Mouse (Mus musculus): ENCODE measurements at regions not wholly inside any gene's neighbourhood (a gene's known extent, or its start where the extent isn't known, plus 50 kb on each side); places are given as distances from the start of the nearest gene placed in this dataset.
"Not testable (repeated sequence)": the region's sequence is repeated elsewhere in the genome, so short reads cannot be mapped to it uniquely, and the experiment has no call there.

DNA sequence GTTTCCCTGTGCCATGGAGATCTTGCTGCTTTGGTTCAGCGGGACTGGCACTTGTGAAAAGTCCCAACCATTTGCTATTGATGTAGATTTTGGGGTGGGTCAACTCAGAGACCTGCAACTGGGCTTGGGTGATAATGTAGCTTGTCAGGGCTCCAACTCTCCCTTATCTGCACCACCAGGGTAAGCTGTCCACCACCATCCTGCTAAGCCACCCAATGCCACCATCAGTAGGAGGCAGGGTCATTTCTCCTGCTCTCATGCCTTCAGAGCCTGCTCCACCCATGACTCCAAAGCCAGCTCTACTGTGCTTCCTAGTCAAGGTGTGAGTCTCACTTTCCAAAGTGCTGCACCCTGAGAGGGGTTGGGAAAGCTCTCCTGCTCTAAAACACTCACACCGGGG is 776.2 kb downstream of the Diaph2 start:
- no peak for DNase-seq (ENCODE audit: low spot score)

DNA sequence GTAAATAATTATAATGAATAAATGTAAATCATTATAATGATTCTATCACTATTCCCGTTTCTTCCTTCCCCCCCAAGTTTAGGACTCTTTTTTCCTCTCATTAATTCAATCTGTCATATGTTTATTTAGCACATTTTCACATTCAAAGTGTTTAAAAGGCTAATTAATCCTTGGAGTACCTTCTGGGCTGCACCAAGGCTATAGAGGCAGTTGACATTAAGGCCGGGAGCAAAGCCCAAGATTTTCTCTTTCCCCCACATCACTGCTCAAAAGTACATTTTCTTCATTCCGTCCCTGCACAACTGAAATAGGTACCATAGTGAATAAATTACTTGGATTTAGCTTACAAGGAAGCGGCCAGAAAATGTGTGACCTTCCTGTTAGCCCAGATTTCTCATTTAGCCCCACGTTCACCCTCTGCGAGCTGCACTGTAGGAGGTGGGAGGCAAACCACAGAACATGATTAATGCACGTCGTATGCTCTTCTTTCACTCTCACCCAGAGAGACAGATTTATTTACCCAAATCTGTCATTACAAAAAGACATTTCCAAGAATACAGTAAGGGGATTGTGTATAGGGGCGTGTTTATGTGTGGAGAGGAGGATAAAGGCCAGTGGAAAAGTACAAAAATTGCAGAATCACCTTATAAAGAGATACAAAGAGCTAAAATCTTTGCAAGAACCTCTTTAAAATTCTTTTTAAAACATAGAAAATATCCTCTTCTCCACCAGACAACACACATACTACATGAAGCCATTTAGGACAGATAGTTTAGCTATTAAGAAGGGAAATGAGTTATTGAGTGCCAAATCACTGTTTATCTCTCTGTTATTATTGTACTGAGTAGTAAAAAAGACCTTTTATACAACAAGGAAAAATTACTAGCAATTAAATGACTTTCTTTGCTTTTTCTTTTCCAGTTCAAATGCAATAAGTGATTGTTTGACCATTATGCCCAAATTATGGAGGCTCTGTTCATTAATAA is 783.9 kb downstream of the Diaph2 start:
- no peak for DNase-seq (ENCODE audit: low spot score)

DNA sequence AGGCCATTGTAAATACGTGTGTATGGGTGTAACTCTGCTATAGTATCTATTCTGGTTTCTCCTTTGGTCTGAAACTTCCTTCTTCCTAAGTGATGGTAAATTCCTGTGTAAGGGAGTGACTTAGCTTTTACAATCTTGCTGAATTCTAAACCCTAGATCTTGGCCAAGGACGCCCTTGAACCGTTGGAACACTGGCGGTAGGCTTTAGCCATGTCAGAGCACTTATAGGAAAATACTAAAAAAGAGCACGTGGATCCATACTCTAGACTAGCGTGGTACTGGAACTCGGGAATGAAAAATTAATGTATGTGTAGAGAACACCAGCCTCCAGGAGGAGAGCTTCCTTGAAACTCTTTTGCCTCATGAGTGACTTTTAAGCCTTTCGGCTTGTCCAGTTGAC is 789.2 kb downstream of the Diaph2 start:
- DNase-seq (ENCODE audit: low spot score) = not testable (repeated sequence)

DNA sequence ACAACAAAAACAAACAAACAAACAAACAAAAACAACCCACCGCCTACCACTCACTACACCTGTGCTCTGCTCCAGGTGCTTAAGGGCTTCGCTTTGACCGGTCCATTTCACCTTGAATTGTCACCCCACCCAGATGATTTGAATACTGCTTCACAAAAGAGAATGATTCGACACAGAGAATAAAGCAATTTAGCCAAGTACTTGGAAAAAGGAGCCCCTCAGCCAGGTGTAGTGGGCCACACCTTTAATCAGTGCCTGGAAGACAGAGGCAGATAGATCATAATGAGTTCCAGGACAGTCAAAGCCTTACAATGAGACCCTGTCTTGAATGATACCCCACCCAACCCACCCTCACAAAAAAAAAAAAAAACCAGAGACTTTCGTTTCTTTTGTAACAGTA is 798.5 kb downstream of the Diaph2 start:
- DNase-seq (ENCODE audit: low spot score) = no peak

DNA sequence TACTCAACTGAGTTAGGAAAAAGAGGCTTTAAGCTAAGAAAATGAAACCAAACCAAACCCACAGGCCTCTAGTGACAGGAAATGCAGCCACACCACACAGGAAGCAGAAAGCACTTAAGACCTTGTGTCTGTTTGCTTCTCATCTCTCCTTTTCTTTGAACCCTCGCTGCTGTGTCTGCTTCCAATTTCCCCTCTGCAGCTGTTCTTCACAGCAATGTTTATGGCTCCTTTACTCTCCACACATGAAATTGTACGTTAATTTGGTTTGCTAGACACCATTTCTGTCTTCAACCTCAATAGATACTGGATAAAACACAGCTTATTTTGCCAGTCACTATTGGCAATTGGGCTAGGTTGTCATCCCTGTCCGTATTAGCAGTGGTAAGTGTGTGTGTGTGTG is 799.7 kb downstream of the Diaph2 start:
- peak; percentile 83 for DNase-seq (ENCODE audit: low spot score)

DNA sequence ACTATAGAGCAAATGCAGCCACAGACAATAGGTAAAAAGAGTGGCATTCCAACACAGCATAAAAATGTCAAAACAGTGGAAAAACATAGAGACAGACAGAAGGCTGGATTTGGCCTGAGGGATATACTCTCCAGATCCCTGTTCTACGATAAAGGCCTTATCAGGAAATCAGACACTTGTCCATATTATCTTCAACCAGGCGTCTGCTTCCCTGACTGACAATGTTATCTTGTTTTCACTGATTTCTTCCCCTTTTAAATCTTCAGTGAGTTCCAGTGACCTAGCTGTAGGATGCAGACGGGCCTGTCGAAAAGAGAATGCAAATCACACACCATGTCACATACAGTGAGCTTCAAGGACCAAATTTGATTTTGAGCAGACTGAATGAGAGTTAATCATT is 800.4 kb downstream of the Diaph2 start:
- peak; percentile 12 for DNase-seq (ENCODE audit: low spot score)

DNA sequence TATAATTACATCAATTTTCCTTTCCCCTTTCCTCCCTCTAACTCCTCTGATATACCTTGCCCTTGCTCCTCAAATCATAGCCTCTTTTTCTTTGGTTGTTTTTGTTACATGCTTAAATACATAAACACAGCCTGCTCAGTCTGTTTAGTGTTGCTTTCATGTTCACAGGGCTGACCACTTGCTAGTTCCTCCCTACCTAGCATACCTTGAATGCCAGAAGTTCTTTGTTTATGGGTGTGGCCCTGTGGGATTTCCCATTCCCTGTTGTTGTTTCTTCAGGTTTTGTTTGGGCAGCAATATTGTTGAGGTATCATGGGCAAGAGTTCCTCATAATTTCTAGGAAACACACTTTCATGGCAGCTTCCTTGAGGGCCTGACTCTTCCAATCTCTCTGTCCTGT is 807.7 kb downstream of the Diaph2 start:
- DNase-seq (ENCODE audit: low spot score) = no peak

DNA sequence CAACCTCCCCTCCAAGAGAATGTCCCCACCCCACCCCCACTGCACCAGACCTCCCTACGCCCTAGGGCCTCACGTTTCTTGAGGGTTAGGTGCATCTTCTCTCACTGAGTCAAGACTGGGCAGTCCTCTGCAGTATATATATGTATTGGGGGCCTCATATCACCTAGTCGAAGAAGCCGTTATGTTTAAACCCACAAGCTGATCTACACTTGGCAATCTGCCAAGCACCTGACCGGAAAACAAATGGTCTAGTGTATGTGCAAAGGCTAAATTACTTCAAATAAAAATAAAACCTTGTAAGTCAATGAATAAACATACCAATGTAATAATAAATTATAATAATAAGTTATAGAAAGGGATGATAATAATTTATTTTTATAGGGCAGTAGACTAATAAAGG is 828.2 kb downstream of the Diaph2 start:
- DNase-seq (ENCODE audit: low spot score) = no peak

DNA sequence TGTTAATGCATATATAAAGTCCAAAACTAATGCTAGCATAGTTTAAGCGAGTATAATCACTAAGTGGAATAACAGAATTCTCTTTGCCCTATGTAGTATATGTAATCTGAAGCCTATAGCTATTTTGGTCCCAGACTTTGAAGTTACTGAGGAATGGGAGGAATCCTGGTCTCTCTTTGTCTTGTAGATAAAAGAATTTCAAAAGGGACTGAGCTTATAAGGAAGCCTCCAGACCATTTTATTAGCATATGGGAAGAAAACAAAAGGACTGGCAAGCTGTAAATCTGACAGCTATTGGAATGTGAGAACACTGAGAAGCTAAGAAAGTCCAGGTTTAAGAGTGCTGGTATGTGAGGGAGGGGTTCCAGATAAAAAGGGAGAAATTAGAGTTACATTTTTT is 847.1 kb downstream of the Diaph2 start:
- DNase-seq (ENCODE audit: low spot score) = no peak

DNA sequence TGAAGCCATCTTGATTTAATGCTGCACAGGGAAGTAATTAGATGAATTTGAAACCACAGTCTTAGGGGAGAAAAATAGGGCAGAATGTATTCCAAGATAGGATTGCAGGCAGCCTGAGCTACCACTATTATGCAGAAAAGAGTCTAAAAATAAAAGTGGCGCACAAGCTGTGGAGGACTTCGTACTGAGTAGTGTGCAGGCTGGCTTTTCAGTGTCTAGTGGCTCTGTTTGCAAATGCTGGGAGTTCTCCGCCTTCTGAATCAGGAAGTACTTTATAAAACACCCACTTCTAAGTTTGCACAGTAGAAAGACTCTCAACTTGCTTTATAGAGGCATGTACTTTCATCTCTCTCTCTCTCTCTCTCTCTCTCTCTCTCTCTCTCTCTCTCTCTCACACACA is 852.4 kb downstream of the Diaph2 start:
- no peak for DNase-seq (ENCODE audit: low spot score)

DNA sequence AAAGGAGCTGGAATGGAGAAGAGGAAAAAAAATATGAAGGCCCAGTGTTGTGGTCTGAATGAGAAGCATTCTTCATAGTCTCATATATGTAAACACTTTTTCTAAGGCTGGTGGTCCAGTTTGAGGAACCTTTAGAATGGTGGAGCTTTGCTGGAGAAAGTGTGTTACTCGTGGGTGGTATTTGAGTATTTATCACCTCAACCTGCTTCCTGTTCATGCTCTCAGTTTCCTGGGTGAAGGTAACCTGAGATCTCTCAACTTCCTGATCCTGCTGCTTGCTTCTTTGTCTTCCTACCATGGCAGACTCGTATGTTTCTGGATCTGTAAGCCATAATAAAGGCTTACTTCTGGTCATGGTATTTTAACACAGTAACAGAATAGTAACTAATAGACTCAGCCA is 889.0 kb downstream of the Diaph2 start:
- no peak for DNase-seq (ENCODE audit: low spot score)

DNA sequence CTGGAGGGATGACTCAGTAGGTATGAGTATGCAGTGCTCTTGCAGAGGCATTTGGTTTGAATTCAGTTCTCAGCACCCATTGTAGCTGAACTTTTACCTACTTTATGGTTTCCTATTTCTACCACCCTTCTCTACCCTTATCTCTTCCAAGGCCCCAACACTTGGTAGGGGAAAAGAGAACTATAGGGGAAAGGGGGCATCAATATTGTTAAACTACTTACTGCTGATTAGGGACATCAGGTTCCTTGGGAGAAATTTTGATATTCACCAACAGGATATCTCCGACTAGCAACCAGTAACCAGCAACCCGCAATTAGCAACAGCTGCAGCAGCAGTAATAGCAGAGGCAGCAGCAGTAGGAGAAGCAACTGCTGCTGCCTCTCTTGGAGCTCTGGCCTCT is 906.3 kb downstream of the Diaph2 start:
- DNase-seq (ENCODE audit: low spot score) = no peak

DNA sequence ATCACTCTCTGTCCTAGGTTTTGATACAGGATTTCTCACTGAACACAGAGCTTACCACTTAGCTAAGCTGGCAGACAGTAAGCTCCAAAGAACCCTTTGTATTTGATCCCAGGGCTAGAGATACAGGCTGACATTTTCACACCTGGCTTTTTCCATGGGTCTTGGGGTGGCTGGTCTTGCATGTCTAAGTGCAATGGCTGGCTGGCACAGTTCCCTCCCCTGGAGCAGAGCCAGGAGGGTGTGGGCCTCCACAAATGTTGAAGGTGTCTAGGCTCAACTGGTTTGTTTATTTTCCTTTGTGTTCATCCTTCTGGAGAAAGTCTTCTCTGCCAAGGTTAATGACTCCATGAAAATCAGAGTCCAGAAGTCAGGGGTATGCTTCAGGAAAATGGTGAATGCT is 934.8 kb downstream of the Diaph2 start:
- no peak for DNase-seq (ENCODE audit: low spot score)

DNA sequence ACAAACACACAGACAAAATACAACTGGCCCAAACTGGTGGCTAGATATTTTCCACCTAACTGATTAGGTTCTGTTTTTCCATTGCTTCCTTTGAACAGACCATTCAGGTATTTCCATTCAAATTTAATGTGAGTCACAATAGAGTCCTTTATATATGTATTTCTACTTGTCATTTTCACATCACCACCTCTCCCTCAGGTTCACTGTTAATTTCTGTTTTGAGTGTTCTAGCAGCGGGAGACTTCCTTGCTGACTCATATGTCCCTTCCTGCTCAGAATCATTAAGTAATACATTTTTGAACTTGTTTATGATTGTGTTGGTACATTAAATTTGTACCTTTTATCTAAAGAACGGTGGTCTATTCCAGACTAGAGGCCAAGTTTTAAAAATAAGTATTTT is 959.4 kb downstream of the Diaph2 start:
- DNase-seq (ENCODE audit: low spot score) = no peak

DNA sequence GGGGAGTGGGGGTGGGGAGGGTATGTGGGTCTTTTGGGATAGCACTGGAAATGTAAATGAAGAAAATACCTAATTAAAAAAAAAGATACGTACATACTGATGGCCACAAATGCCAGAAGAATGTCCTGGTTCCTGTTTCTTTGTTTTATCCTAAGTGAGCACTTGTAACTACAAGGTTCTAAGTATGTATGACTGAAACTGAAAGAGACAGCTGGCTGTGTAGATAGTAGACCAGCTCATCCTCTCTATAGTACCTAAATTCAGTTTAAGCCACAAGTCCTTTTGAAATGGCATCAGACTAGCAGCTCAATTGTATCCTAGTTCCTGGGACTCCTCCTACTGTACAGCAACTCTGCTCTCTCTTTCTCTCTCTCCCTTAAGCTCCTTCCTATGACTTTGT is 994.6 kb downstream of the Diaph2 start:
- not testable (repeated sequence) for DNase-seq (ENCODE audit: low spot score)

All from thymus, postnatal 0 days (tissue).